Mouse (Mus musculus): ENCODE measurements around the gene Prkcb.
"Not testable (repeated sequence)": the region's sequence is repeated elsewhere in the genome, so short reads cannot be mapped to it uniquely, and the experiment has no call there.

Gene Prkcb

DNA sequence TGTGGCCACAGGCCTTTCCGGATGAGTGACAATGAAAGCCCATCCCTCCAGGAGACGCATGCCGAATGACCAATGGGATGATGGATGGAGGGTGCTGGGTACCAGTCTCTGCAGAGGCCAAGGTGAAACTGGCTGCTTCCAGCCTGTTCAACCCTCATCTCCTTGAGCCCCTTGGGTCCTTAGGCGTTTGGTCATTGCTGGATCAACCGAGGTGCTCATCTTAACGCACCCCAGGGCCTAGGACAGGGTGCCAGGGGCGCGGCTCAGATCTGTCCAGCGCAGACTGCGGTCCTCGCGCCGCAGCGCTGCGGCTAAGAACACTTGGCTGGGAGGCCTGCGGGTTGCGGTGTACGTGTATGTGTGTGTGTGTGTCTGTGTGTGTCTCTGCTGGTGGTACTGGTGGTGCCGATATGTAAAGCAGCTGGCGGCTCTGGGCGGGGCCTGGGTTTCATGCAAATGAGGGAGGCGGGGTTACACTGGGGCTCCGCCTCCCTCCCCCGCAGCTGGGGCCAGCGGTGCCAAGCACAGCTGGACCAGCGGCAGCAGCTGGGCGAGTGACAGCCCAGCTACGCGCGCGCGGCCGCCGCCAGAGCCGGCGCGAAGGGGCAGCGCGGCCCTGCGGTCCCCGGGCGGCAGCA lies at the start of gene Prkcb:
Gene Prkcb, plus strand, starts transcription at position 147 of the 638 bp plus-strand sequence.
- DNase-seq (ENCODE audit: low spot score) = peak; percentile 76

DNA sequence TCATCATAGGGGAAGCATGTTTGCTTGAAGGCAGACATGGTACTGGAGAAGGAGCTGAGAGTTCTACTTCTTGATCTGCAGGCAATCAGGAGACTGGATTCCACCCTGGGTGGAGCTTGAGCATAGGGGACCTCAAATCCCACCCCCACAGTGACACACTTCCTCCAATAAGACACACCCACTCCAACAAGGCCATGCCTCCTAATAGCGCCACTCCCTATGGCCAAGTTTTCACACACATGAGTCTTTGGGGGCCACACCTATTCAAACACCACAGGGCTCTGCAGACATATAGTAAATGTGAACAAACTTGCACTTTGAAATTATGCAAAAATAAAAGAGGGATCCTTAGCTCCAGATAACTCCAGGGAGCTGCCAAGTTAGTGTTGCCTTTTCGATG lies 49.6 kb upstream of the Prkcb start:
- DNase-seq (ENCODE audit: low spot score) = no peak

DNA sequence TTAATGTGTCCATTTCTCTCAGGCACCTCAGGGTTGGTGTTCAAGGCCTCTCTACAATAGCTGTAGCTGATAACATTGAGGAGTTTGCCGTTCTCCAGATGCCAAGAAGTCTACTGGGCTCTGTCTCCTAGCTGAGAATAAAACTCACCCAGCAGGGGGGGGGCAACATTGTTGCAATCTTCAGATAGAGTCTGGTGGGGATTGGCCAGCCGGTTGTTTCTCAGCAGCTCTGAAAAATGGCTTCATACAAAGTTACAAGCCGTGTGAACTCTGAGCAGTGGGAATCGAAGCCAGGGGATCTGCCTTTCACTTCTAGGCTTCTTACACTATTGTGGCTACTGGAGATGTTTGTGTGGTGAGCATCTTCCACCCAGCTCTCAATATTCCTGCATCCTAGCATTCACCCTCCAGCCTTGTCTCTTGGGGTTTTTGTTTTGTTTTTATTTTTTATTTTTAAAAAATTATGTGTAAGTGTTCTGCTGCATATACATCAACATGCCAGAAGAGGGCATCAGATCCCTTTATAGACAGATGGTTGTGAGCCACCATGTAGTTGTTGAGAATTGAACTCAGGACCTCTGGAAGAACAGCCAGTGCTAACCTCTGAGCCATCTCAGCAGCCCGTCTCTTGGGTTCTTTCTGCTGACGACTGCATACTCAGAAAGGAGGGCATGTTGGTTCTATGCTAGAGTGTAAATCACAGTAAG lies 48.0 kb upstream of the Prkcb start:
- DNase-seq (ENCODE audit: low spot score) = no peak

DNA sequence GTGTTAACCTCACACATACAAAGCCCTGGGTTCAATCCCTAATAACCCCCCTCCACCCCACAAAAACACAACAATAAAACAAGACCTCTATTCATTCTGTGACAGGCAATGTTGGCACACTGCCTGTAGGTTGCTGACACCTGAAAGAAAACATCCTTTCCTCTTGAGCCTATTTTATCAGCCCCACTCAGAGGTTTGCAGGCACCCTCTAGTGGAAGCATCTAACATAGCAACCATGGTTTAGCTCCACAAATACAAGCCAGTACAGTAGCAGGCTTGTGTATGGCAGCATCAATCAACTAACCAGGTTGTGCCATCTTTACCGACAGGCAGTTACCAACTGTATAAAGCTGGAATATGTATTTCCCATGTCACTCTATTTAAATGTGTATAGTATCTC lies 46.3 kb upstream of the Prkcb start:
- peak; percentile 58 for DNase-seq (ENCODE audit: low spot score)

DNA sequence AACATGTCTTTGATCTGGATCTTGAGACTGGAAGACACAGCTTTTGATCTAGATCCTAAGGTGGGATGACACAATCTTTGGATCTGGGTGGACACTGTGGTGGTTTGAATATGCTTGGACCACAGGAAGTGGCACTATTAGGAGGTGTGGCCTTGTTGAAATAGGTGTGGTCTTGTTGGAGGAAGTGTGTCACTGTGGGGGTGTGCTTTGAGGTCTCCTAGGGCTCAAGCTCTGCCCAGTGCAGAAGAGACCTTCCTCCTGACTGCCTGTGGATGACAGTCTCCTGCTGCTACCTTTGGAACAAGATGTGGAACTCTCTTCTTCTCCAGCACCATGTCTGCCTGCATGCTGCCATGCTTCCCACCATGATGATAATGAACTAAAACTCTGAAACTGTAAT lies 45.8 kb upstream of the Prkcb start:
- not testable (repeated sequence) for DNase-seq (ENCODE audit: low spot score)

DNA sequence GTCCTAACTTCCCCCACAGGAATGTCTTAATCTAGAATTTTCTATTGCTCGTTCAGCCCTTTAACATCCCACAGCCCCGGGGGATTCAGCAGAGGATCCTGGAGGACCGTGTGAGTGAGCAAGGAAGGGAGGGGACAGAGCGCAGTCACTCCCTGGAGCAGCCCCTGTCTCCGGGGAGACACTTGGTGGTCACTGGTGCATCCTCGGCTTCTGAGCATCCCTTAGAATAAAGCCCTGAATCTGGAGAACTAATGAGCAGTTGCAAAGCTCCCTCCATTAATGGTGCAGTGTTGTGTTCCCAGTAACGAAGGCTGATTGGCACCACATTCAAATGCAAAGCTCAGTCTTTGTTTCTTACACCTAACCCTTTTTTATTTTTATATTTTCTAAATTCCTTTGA lies 44.4 kb upstream of the Prkcb start:
- DNase-seq (ENCODE audit: low spot score) = no peak

DNA sequence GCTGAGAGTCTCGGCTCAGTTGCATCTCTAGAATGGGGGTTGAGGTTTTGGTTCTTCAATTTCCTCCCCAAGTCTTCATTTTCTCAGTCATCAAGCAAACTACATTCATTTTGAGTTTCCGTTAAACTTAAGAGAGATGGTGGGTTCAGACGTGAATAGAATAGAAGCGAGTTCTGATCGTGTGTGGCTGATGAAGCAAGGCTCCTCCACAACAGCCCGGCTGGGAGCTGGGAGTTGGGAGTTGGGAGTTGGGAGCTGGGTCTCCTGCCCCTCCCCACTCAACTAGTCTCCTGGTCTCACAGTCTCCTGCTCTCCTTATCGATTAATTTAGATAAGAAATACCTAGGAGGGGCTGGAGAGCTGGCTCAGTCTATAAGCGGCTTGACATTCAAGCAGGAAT lies 44.0 kb upstream of the Prkcb start:
- DNase-seq (ENCODE audit: low spot score) = no peak

DNA sequence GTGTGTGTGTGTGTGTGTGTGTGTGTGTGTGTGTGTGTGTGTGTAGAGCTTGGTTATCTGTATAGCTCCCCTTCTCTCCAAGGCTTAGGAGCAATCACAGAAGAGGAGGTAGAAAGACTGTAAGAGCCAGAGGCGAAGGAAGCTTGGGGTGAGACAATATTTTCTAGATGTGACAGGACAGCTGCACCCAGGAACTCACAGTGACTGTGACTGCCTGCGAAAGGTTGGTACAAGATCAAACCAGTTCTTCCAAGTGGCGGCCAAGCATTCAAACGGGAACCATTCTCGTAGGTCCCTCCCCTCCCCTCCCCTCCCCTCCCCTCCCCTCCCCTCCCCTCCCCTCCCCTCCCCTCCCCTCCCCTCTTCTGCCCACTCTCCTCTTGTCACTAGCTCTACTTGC lies 42.6 kb upstream of the Prkcb start:
- no peak for DNase-seq (ENCODE audit: low spot score)

DNA sequence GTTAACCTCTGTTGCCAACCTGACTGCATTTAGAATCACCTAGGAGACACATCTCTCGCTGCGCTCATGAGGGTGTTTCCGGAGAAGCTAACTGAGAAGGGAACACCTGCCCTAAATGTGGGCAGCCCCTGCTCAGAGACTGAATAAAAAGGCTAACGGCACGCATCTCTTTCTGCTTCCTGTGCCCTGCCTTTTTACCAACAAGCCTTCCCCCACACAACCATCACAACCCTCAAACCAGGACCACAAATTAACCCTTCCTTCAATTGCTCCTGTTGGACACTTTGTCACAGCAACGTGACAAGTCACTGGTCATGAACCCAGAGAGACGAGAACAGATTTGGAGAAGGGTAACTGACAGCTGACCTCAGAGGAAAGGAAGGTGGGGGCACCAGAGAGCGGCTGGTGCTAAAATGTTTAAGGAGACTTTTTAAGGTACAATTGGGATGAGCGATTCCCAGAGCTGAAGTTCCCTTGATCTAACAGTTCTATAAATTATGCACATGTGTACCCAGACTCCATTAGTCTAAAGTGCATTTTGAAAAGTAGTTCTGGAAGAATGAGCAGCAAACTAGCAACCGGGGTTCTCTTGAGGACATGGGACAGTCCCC lies 41.2 kb upstream of the Prkcb start:
- no peak for DNase-seq (ENCODE audit: low spot score)

DNA sequence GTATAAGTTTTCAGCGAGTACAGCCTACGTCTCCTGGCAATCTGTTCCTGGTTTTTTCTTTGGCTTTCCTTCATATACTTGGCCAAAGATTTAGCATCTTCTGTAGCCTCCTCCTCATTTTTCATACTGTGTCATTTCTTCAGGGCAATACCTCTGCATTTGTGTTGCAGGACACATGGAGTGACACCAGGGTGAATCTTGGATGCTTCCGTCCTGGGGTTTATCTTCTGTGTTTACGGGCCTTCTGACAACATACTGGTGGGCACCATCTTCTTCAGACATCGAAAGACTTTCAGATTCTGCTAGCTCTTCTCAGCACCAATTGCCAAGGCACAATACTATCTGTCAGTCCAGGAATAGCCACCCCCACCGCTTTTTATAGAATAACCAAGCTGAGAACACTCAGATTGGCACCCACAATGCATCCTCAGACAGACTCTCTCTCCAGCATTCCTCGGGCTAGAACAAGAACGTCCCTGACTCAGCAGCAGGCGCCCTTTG lies 39.2 kb upstream of the Prkcb start:
- DNase-seq (ENCODE audit: low spot score) = no peak

DNA sequence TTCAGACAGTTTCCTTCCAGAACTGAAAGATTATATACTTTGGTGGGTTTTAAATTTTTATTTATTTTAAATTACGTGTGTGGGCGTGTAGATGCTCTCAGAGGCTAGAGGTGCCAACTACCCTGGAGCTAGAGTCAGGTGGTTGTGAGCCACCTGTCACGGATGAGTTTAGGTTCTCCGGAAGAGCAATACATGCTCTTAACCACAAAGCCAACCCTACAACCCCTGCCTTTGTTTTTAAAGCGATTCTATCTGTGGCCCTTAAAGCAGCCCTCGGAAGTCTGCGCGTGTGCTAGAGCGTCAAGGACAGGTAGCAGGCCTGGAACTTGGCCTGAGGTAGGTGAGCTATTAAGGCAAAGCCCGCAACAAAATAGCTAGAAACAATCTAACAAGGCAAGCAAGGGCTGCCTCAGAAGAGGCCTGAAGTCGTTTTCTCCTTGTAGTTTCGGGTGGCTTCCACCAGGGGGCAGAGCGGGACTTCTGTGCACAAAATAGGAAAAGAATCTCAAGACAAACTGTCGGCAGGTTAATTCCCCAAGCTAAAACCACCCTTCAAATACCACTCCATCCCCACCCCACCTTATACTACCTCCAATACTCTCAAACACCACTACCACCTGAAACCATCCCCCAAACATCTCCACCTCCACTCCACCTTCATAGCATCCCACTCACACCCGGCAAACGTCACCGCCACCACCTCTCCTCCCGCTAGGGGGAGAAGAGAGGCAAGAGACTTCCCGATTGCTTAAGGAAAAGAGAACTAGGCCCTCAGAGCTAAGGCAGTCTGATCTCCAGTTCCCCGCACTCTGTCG lies 37.1 kb upstream of the Prkcb start:
- peak; percentile 80 for DNase-seq (ENCODE audit: low spot score)

DNA sequence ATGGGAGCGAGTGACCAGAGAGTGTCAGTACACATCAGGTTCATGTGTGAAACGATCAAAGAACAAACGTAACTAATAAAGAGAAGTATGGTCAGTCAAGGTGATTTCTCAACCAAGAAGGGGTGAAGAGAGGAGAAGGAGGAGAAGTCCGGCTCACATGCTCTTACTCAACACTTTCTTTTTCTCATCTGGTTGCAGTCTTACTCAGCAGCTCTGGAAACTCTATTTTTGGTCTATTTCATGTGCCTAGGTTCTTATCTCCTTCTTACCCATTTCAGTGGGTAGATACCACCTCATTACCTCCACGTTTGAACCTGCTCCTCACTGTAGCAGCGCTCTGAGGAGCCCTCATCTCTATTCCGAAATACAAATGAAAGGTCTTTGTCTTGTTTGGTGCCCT lies 31.8 kb upstream of the Prkcb start:
- DNase-seq (ENCODE audit: low spot score) = no peak

DNA sequence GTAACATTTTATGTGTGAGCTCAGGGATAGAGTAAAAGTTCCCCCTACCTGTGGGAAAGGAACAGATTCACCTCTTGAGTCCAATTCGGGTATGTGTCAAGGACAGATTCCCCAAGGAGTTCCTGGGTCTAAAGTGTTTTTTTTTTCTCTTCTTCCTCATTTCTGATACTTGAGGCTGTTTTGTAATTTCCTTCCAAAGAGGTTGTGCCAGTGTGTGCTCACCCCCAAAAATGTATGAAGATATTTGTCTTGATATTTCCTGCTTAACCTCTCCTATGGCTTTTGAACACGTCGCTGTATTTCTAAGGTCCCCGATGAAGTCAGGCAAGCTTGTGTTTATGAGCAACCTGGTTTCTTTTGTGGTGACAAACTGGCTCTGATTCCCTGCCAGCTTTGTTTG lies 30.0 kb upstream of the Prkcb start:
- DNase-seq (ENCODE audit: low spot score) = no peak

DNA sequence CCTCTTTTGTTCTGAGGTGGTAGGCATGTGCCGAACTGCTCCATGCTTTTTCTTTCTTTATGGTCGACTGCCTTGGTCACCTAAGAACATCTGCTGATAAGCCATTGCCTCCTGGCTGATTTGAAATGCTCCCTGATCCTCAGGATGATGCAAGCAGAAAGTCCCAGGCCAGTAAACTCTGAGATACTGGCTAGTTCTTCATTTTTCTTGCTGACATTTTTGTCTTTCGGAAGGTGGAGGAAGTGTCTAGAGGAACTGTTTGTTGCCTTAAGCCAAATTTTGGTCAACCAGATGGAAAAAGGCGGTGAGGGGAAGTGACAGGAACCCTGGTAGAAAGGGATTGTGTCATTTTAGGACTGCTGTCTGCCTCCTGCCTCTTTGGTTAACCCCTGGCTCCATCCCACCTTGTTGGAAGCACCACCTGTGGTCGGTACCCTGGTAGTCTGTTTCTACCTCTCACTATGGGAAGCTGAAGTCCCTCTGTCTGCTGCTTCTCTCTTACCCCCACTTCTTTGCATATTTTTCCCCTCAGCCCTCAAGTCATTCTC lies 28.4 kb upstream of the Prkcb start:
- DNase-seq (ENCODE audit: low spot score) = no peak

DNA sequence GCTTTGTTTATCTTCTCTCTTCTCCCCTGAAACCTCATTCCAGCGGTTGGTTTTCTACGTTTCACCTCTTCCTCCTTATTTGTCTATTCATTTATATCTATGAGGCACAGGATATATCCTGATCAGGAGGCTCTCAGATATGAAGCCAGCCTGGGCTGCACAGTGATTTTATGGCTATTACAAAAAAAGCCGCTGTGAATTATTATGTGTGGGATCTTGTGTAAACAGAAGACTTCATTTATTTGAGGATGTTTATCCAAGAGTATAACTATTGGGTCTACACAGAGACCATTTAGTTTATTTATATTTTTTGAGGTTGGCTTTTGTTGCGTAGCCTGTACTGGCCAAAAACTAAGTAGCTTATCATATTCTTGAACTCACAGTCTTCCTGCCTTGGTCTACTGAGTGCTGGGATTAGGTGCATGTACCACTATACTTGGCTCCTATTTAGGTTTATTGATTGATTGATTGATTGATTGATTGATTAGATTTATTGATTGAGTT lies 19.5 kb upstream of the Prkcb start:
- no peak for DNase-seq (ENCODE audit: low spot score)

DNA sequence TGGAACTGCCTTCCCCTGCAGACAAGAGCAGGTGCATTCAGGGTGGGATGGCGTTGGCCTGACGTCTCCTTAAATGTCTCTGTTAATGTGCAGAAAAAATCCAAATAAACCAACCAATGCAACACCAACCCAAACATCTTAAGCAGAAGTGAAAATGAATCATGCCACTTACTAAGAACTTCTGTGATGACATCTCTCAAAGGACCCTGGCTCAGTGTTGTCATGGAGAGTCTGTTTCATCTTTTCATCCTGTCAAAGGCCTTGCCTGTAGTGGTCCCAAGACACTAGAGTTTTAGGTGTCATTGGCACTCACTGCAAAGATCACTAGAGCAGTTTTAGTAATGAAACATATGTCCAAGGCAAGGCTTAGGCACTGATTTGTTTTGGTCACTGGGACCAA lies 16.2 kb upstream of the Prkcb start:
- no peak for DNase-seq (ENCODE audit: low spot score)

DNA sequence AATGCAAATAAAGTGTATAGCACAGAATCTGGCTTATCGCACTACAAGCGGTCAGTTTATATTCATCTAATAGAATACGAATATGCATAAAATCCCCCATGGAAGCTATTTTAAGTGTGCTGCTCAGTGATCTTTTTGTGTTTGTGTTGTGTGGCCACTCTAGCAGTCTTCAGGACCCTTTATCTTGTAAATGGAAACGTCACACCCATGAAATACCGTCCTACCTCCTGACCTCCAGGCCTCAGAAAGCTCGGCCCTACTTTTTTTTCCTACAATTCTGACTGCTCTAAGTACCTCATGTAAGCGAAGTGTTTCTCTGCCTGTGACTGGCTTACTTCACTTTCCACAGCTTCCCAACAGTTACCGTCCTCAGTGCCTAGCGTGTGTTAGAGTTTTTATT lies 9.0 kb upstream of the Prkcb start:
- no peak for DNase-seq (ENCODE audit: low spot score)

DNA sequence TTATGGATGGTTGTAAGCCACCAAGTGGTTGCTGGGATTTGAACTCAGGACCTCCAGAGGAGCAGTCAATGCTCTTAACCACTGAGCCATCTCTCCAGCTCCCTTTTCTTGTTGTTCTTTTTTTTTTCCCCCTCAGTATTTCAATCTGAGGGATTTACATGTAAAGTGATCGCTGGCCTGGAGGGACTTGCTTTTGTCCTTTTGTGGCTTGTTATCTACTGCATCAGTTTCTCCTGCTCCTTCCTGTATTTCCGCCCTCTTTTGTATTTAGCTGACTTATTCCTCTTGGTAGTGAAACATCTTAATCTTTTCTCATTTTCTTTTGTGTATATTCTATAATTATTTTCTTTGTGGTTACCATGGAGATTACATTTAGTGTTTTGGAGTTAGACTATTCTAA lies 8.2 kb upstream of the Prkcb start:
- no peak for DNase-seq (ENCODE audit: low spot score)

DNA sequence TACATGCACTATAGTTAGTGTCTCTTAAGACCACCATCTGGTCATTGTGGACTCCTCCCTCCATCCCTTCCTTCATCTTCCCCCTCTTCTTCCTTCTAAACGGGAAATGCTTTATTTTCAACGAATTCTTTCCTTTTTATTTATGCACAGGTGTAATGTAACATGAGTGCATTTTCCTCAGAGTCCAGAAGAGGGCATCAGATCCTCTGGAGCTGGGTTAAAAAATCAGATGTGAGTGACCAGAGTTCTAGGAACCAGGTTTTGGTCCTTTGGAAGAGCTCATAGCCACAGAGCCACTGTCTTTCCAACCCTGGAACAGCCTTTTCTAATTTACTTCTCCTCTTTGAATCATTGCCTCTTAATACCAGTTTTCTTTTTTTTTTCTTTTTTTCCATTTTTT lies 6.0 kb upstream of the Prkcb start:
- no peak for DNase-seq (ENCODE audit: low spot score)

DNA sequence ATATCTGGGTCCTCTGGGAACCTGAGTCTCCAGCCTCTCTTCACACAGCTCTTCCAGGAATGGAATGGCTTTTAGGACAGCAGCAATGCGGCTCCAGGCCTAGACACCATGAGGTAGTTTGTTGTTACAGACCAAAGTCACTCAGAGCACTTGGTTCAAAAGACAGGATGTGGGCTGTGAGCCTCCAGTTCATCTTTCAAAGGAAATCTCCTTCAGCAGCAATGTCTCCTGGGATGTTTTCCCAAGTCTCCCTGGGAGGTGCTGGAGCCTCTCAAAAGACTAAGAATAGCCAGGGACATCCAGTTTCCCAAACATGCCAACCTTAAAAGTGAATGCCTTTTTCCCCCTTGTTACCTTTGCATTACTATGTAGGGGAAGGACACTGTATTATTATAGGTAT lies 1.3 kb upstream of the Prkcb start:
- peak; percentile 11 for DNase-seq (ENCODE audit: low spot score)

DNA sequence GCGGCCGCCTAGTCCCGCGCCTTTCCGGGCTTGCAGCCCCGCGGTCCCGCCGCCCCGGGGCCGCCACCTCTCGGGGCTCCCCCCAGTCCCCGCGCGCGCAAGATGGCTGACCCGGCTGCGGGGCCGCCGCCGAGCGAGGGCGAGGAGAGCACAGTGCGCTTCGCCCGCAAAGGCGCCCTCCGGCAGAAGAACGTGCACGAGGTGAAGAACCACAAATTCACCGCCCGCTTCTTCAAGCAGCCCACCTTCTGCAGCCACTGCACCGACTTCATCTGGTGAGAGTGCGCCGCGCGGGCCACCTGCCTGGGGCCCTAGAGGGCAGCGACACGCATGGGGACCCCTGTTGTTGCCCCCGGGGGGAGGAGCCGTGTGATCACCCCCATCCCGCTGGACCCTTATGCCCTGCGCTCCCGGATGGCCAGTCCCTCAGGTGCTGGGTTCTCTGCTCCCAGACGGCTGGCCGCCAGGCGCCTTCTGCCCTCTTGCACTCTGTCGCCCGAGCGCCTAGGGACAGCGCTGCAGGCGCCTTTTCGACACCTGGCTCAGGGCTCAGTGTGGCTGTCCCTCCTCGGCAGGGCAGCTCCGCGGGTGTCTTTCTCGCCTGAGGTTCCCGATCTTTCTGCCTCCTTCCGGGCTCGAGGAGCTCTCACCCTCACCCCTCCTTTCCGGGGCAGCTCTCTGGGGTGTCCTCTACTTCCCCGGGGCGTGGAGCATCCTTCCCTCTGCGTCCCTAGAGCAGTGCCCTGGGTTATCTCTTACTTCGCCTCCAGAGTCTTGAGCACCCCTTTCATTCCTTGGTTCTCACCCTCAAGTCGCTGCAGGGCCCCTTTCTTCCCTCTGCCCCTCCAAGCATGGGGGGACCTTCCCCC lies 926 bp downstream of the Prkcb start:
- DNase-seq (ENCODE audit: low spot score) = peak; percentile 19

All from embryo, embryonic 10 days (tissue).